Mouse (Mus musculus) erythroblast, adult 5-6 weeks (primary cell): Measurements from ENCODE around the gene Mrm2. TPM values are rescaled to one million over a fixed set of nuclear protein-coding genes. Genes with fewer than 3 reads are reported as not detected.
"Not testable (repeated sequence)": the region's sequence is repeated elsewhere in the genome, so short reads cannot be mapped to it uniquely, and the experiment has no call there.

ENCODE experiments used
- ATAC-seq: replicated peaks from 2 replicates; pipeline ENCODE4 v1.8.0; 2016; ENCODE audit warnings: moderate number of reproducible peaks, mild to moderate bottlenecking, moderate TSS enrichment, inconsistent platforms; ENCODE audit not compliant: poor library complexity, low FRiP score, severe bottlenecking
- total RNA-seq, 2 experiments: library from RNA; stranded (forward) in 1 of 2; stranded (reverse) in 1 of 2; fragments of 150-400 nt in 1 of 2; fragments of 200-764, 138-1000 nt in 1 of 2; gene quantifications; 2 replicates each; pipeline versions ENCODE4 v1.2.3 to v1.2.4; 2015 to 2017; ENCODE audit warnings: low replicate concordance in 2 of 2

Gene Mrm2
- total RNA-seq (2015; ENCODE audit: low replicate concordance), result 2.5 TPM in 1 of 2 replicates, not detected in the other
- total RNA-seq (2017; ENCODE audit: low replicate concordance), result 0.42 and 1.7 TPM in 2 replicates

GRCm38 (mm10) chr5:140331615-140332512 is at the start of gene Mrm2:
Gene Mrm2, minus strand, starts transcription at chr5:140331898.
- peak; percentile 93 for ATAC-seq

- ATAC-seq, result no peak
Measured at GRCm38 (mm10) chr5:140381156-140381555, 49.5 kb upstream of the Mrm2 start.

GRCm38 (mm10) chr5:140379299-140379698 is 47.6 kb upstream of the Mrm2 start:
- ATAC-seq, result no peak

GRCm38 (mm10) chr5:140378121-140378853 is 46.6 kb upstream of the Mrm2 start:
- no peak for ATAC-seq

GRCm38 (mm10) chr5:140375249-140375829 is 43.6 kb upstream of the Mrm2 start:
- no peak for ATAC-seq

GRCm38 (mm10) chr5:140374226-140374625 is 42.5 kb upstream of the Mrm2 start:
- ATAC-seq, result peak; percentile 40; the same call in 1 of the 2 replicates

- ATAC-seq, result no peak
Measured at GRCm38 (mm10) chr5:140373711-140374110, 42.0 kb upstream of the Mrm2 start.

GRCm38 (mm10) chr5:140371671-140372070 is 40.0 kb upstream of the Mrm2 start:
- no peak for ATAC-seq

DNA sequence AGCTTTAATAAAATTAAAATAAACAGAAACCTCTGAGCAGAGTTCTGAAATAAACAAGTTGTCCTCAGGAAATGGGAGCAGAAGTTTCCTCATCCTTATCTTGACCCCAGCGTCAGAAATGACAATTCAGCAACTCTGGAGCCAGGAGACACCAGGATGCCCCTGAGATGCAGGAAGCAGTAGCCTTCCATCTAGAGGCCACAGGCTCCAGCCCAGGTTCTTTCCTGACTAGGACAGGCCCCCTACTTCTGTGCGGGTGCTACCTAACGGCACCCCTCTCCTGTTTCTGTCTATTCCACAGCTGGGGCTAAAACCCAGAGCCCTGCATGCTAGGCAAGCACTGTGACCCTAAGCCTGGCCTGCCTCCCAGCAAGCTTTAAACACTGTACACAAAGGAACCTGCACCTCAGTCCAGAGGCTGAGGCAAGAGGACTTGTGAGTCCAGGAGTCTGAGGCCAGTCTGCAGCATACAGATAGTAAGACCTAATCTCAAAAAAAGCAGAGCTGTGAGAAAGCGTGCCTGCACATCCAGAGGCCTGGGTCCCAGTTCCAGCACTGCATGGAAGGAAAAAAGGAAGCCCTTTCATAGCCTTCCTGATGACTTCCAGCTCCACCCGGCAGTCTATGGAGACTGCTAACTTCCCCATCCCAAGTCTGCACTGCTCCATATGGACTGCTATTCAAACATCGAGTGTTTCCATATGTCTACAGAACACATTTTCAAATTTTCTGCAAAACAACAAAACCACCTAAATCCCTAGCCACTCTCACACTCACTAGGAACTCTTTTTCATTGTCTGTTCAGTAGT is 39.0 kb upstream of the Mrm2 start:
- ATAC-seq, result no peak

DNA sequence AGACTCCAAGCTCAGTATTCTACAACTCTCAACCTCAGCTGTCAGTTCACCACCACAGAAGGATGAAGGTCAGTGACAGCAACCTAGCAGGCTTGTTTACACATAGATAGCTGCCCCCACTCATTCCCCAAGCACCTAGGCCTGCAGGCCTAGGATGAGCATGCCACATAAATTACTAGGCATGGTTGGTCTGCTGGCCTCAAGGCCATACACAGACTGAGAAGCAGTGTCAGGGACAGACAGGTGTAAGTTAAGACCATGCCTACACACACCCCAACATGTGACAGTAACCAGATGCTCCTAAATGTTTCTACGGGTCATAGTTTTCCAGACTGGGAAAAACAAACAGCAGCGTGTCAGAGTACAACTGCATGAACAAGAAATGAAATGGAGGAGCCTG is 37.8 kb upstream of the Mrm2 start:
- no peak for ATAC-seq

DNA sequence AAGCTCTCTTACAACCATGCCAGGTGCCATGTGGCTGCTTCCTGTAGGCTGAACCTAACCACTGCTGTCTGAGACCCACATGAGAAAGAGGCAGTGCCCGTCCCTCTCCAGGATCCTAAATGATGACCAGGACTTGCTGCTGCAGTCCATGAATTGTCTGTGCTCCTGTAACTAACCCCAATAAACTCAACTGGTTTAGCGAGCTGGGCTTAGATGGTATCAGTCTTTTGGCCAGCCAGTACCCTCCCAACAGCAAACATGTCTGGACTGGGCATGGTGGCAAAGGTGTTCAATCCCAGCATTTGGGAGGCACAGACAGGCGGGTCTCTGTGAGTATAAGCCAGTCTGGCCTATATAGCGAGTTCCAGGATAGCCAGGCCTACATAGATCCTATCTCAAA is 37.2 kb upstream of the Mrm2 start:
- ATAC-seq, result no peak

- not testable (repeated sequence) for ATAC-seq
Measured at GRCm38 (mm10) chr5:140368126-140368525, 36.4 kb upstream of the Mrm2 start.

DNA sequence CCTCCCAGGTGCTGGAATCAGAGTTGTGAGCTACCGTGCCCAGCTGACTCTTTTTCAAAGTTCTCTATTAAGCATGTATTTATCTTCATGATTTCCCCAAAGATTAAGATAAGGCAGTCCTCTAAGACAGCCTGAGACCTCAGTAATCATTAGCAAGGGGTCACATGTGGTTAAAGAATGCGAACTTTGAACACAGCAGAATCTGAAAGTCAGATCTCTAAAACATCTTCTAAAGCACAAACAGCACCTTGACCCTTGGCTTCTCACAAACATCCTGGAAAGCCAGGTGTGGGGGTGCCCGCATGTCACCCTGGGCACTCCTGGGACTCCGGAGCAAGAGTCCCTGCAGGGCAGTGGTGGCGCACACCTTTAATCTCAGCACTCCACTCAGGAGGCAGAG is 32.7 kb upstream of the Mrm2 start:
- no peak for ATAC-seq

GRCm38 (mm10) chr5:140359930-140360674 is 28.4 kb upstream of the Mrm2 start:
- ATAC-seq, result no peak

GRCm38 (mm10) chr5:140357466-140357865 is 25.8 kb upstream of the Mrm2 start:
- no peak for ATAC-seq

DNA sequence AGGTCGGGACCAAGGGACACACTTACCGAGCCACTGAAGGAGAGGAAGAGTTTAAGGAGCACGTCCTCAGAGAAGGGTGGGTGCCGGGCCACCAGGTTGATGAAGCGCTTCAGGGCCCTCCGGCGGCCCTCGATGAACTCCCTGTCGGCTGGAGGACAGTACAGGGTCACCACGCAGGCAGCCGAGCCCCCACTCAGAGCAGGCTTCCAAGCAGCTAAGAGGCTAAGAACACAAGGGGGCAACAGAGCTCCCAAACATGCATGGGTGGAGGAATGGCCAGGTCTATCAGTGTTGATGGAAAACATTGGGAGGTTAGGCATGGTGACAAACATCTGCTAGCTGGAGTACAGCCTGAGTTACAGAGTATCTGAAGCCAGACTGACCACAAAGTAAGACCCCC is 24.2 kb upstream of the Mrm2 start:
- no peak for ATAC-seq

- no peak for ATAC-seq
Measured at GRCm38 (mm10) chr5:140352352-140352751, 20.7 kb upstream of the Mrm2 start.

DNA sequence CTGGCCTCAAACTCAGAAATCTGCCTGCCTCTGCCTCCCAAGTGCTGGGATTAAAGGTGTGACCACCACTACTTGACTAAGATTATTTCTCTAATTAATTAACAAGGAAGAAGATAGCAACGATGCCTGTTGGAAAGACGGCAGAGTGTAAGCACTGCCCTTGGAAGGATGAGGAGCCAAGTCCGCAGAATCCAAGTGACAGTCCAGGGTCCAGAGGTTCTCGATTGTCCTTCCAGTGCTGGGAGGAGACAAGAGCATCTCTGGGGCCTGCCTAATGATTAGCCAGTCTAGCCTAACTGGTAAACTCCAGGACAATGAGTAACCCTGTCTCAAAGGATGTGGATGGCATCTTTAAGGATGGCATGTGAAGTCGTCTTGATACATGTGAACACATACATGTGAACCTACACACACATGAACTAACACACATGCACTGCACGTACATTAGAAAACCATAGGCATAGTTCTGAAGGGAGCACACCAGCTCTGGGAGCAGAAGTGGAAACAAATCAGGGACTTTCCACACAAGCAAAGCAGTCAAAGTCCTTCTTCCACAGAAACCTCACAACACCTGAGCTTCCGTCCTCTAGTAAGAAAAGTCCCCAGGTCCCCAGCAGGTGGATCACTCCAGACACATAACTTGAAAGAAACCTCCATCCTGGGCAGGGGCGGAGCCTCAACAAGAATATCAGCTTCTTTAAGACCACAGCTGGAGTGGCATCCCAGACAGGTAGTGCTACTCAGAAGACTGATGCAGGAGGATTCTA is 19.2 kb upstream of the Mrm2 start:
- no peak for ATAC-seq
